Mouse (Mus musculus) embryonic fibroblast, embryonic 13.5 days (primary cell): ENCODE data around the gene Jun. TPM values are rescaled to one million over a fixed set of nuclear protein-coding genes. Genes with fewer than 3 reads are reported as not detected.

Source experiments
- H3K27ac ChIP-seq: 2 replicates; pipeline ENCODE4 v1.5.1; 2012; ENCODE audit warnings: low read length, control low read depth, inconsistent platforms; ENCODE audit not compliant: insufficient read depth
- H3K4me1 ChIP-seq: 2 replicates; pipeline ENCODE4 v1.6.1; 2011; ENCODE audit warnings: low read length; ENCODE audit not compliant: control insufficient read depth, insufficient read depth
- H3K4me3 ChIP-seq: 2 replicates; pipeline ENCODE4 v1.5.1; 2011; ENCODE audit warnings: mild to moderate bottlenecking, control low read depth, low read length; ENCODE audit not compliant: insufficient read depth
- CTCF ChIP-seq: IDR thresholded peaks from 2 replicates; pipeline ENCODE4 v1.5.1; 2011; ENCODE audit warnings: mild to moderate bottlenecking, control low read depth, low read length, moderate library complexity, borderline replicate concordance; ENCODE audit not compliant: insufficient read depth
- POLR2A ChIP-seq: IDR thresholded peaks from 2 replicates; pipeline ENCODE4 v1.6.1; 2011; ENCODE audit warnings: low read depth, mild to moderate bottlenecking, control low read depth, low read length, moderate library complexity
- polyA plus RNA-seq: library from polyadenylated mRNA; stranded (reverse); fragments of >200 nt; gene quantifications from 2 replicates; pipeline ENCODE4 v1.2.4, GENCODE M21; 2011; ENCODE audit warnings: low read depth; ENCODE audit not compliant: missing spikeins, insufficient read length

Gene Jun
- polyA plus RNA-seq, 1 experiment, result 45.3 TPM

DNA sequence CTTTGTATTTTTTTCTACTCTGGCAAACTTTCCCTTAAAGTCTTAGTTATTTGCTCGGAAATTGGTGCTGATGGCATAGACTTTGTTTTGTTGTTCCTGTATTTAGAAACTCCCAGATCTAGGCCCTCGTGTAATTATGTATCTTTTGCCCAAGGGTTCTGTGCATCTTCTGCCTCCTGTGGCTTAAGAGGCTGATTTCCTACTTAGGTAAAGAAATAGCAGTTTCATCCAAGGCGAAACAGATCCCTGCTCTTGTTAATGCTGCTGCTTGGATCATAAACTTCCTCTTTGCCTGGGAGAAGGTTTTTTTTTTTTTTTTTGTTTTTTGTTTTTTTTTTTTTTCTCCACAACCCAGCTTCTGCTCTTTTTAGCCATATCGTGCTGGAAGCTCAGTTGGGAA lies 2.3 kb upstream of the Jun start:
- no peak overlapping the region for H3K4me3 ChIP-seq
- H3K27ac ChIP-seq, result peak overlapping the region; percentile 74
- no peak for TF ChIP-seq POLR2A
- TF ChIP-seq CTCF, result no peak
- H3K4me1 ChIP-seq, result no peaks in the 10 kb centered on the region; the same call in 1 of the 2 replicates

DNA sequence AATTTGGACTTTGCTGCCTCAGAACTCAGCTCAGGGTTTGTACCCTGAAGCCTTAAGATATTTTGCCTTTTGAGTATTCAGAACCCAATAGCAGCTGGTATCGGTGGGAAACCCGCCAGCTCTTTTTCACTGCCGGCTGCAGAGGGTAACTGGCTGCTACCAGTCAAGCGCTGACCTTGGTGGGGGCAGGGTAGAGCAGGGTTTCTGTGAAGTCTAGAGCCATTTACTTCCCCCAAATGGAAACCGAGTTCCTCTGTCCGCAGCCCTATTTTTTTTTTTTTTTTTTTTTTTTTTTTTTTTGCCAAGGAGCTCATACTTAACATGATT lies 1.7 kb upstream of the Jun start:
- TF ChIP-seq POLR2A, result no peak
- TF ChIP-seq CTCF, result no peak
- peak overlapping the region; percentile 94 for H3K27ac ChIP-seq
- H3K4me3 ChIP-seq, result peak overlapping the region; percentile 54
- H3K4me1 ChIP-seq, result no peaks in the 10 kb centered on the region; the same call in 1 of the 2 replicates

DNA sequence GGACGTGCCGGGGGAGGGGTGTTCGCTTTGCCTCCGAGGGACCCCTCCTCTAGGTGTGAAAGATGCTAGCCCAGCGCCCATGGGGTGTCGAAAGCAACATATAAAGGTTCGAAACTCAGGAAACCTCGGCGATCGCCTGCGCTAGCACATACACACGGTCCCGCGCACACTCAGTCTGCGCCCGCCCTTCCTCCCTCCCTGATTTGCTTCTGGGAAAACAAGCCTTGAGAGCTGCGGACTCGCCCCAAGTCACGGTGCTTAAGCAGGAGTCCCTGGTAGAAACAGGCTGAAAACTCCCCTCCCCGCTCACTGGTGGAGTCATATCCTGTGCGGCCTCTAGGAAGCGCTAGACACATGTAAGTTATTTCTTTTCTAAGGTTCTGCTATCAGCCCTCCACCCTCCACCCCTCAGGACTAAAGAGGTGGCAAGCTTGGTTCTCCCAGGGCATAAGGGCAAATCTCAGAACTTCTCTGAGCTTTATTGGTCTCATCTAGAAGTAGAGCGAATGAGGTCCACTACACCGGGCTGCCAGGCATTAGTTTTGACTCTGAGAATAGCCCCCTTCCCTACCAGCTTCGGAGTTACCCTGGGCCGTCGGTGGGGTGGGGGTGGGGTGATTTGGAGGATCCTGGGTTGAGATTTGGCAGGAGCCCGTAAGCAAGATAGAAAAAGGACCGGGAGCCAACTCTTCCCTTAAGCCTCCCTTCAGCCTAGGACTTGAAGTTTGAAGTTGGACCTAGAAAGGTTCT lies 1.2 kb upstream of the Jun start:
- TF ChIP-seq CTCF (peak; percentile 27; the same call in 1 of the 2 replicates), POLR2A (peak; percentile 72)
- Histone ChIP-seq H3K4me1 (no peaks in the 10 kb centered on the region; the same call in 1 of the 2 replicates), H3K4me3 (peak overlapping the region; percentile 58), H3K27ac (peak overlapping the region; percentile 97)

DNA sequence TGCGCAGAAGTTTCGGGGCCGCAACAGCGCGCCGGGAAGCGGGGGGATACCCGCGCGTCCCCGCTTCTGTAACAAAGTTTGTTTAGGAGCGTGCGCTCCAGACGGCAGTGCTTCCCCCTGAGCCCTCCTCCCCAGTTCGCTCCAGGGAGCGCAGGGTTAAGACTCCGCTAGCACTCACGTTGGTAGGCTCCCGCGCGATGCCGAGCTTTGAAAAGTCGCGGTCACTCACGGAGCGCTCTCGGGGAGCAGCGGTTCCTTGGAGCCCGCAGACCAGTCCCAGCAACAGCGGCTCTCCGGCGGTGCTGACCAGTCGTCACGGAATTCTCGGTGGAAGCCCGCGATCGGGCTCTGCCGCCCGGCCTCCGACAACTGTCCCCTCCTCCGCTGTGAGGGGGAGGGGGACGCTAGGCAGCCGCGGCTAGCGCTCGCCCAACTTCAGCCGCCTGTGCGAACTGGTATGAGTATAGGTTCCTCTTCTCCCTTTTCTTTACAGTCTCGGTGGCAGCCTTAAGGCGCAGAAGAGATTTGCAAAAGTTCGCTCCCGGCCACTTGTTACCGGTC lies 631 bp downstream of the Jun start:
- TF ChIP-seq POLR2A (no peak; the same call in 1 of the 2 replicates), CTCF (no peak)
- H3K27ac ChIP-seq, result peak overlapping the region; percentile 83
- no peaks in the 10 kb centered on the region; the same call in 1 of the 2 replicates for H3K4me1 ChIP-seq
- H3K4me3 ChIP-seq, result peak overlapping the region; percentile 82

DNA sequence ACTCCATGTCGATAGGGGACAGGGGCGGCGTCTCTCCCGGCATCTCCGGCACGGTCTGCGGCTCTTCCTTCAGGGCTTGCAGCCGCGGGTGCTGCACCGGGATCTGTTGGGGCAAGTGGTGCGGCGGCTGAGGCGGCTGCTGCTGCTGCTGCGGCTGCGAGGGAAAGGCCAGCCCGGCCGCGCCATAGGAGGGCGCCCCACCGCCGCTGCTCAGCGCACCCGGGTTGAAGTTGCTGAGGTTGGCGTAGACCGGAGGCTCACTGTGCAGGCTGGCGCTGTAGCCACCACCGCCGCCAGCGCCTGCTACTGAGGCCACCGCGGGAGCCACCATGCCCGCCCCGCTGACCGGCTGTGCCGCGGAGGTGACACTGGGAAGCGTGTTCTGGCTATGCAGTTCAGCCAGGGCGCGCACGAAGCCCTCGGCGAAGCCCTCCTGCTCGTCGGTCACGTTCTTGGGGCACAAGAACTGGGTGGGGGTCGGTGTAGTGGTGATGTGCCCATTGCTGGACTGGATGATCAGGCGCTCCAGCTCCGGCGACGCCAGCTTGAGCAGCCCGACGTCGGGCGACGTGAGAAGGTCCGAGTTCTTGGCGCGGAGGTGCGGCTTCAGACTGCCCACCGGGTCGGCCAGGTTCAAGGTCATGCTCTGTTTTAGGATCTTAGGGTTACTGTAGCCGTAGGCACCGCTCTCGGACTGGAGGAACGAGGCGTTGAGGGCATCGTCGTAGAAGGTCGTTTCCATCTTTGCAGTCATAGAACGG lies 1.3 kb downstream of the Jun start:
- TF ChIP-seq CTCF (peak; percentile 31; the same call in 1 of the 2 replicates), POLR2A (peak; percentile 45; the same call in 1 of the 2 replicates)
- H3K4me3 ChIP-seq, result peak overlapping the region; percentile 82
- H3K27ac ChIP-seq, result peak overlapping the region; percentile 83
- no peaks in the 10 kb centered on the region; the same call in 1 of the 2 replicates for H3K4me1 ChIP-seq

DNA sequence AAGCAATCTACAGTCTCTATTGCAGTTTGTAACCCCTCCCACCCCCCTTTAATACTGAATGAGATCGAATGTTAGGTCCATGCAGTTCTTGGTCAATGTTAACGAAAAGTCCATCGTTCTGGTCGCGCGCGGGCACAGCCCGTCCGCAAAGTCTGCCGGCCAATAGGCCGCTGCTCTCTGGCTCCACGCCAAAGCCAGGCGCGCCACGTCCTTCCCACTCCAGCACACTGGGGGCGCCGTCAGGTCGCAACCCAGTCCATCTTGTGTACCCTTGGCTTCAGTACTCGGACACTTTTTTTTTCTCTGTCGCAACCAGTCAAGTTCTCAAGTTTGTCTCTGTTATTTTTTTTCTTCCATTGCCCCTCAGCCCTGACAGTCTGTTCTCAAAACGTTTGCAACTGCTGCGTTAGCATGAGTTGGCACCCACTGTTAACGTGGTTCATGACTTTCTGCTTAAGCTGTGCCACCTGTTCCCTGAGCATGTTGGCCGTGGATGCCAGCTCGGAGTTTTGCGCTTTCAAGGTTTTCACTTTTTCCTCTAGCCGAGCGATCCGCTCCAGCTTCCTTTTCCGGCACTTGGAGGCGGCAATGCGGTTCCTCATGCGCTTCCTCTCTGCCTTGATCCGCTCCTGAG lies 2.0 kb downstream of the Jun start:
- H3K4me3 ChIP-seq, result peak overlapping the region; percentile 82
- H3K27ac ChIP-seq, result peak overlapping the region; percentile 83
- no peaks in the 10 kb centered on the region; the same call in 1 of the 2 replicates for H3K4me1 ChIP-seq
- TF ChIP-seq POLR2A (peak; percentile 39), CTCF (peak; percentile 54; the same call in 1 of the 2 replicates)

DNA sequence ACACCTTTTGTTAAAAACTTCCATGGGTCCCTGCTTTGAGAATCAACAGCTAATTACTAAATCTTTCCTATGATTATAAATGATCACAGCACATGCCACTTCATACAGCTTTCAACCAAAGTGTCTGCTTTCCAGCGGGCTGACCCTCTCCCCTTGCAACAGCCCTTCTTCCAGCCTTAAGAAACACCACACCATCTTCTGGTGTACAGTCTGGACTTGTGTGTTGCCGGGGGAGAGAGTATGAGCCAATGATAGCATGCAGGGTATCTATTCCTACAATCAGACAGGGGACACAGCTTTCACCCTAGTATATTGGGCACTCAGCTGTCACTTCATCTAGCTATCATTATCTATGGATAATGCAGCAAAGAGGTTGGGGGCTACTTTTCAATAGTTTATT lies 2.9 kb downstream of the Jun start:
- TF ChIP-seq POLR2A, result peak; percentile 56
- no peak for TF ChIP-seq CTCF
- H3K4me1 ChIP-seq, result no peaks in the 10 kb centered on the region
- H3K27ac ChIP-seq, result peak overlapping the region; percentile 29; the same call in 1 of the 2 replicates
- H3K4me3 ChIP-seq, result peak overlapping the region; percentile 84

DNA sequence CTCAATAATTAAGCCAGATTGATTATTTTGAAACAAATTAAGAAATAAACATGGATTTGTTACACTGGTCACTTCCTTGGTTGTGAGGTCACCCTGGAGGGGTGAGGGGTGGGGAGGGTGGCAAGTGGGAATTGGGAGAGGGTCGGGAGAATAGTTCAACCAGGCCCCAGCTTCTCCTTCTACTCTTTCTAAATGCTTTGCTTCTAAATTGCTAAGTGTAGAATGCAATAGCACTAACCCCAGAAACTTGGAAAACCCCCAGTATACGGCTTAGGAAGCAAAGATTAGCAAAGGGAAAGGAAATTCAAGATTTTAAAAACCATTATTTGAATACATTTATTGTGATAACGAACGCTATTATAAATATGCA lies 3.3 kb downstream of the Jun start:
- Histone ChIP-seq H3K27ac (no peak overlapping the region), H3K4me3 (peak overlapping the region; percentile 41), H3K4me1 (no peaks in the 10 kb centered on the region)
- TF ChIP-seq CTCF, result no peak
- no peak for TF ChIP-seq POLR2A

DNA sequence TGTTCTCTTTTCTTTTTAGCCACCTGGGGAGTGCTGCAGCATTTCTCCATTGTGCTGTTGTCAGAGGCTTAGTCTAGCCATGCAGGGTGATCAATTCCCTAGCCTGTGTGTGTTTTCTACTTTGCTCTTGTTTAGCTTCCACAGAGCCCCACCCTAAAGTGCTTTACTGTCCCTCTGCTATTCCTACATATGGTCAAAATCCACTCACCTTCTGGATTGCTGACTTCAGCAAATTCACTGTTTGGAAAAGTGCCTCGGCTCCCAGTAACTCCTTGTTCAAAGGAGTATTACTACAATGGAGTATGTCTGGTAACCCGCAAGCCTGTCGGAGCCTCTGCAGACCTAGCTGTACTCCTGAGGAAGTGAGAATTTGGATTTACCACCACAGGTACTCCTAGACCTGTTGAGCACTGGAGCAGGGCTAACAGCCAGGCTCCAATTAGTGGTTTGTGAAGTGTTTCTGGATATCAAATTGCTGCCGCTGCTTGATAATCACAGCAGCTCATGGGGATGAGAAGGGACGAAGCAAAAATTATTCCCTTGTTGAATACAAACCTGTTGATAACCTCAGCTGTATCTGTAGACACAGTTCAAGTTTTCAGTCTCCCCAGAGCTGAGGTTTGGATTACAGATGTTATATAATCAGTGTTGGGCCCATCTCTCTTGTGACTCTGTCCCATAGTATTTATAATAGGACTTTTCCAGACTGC lies 3.8 kb downstream of the Jun start:
- Histone ChIP-seq H3K4me3 (peak overlapping the region; percentile 41), H3K27ac (no peak overlapping the region)
- peak; percentile 55 for TF ChIP-seq POLR2A
- no peak for TF ChIP-seq CTCF

More for the DNA sequence above, 3.8 kb downstream of the Jun start:
- H3K4me1 ChIP-seq, result no peaks in the 10 kb centered on the region
